Mouse (Mus musculus) neural tube, embryonic 15.5 days (tissue): ENCODE results near the gene Fancd2os. TPM values are rescaled to one million over a fixed set of nuclear protein-coding genes. Genes with fewer than 3 reads are reported as not detected.

ENCODE experiments used
- ATAC-seq: fragments of 200-750 bp; cut with Nextera tagmentation; 2 replicates; pipeline ENCODE4 v1.8.0; 2017; ENCODE audit warnings: mild to moderate bottlenecking, moderate TSS enrichment, moderate library complexity; ENCODE audit not compliant: low FRiP score
- H3K27ac ChIP-seq: fragments of 300-500 bp; sonication (generic); replicated peaks from 2 replicates; pipeline ENCODE4 v1.5.1; 2015; ENCODE audit warnings: mild to moderate bottlenecking, inconsistent platforms
- H3K27me3 ChIP-seq: fragments of 300-500 bp; sonication (generic); replicated peaks from 2 replicates; pipeline ENCODE4 v1.6.1; 2015; ENCODE audit warnings: inconsistent platforms
- H3K36me3 ChIP-seq: fragments of 300-500 bp; sonication (generic); 2 replicates; pipeline ENCODE4 v1.6.1; 2015; ENCODE audit warnings: inconsistent platforms
- H3K4me1 ChIP-seq: fragments of 300-500 bp; sonication (generic); 2 replicates; pipeline ENCODE4 v1.6.1; 2015; ENCODE audit warnings: inconsistent platforms
- H3K4me2 ChIP-seq: fragments of 300-500 bp; sonication (generic); 2 replicates; pipeline ENCODE4 v1.6.1; 2015; ENCODE audit warnings: inconsistent platforms, mild to moderate bottlenecking, moderate library complexity
- H3K4me3 ChIP-seq: fragments of 300-500 bp; sonication (generic); replicated peaks from 2 replicates; pipeline ENCODE4 v1.5.1; 2015; ENCODE audit warnings: mild to moderate bottlenecking, inconsistent platforms
- H3K9ac ChIP-seq: fragments of 300-500 bp; sonication (generic); replicated peaks from 2 replicates; pipeline ENCODE4 v1.6.1; 2015; ENCODE audit warnings: mild to moderate bottlenecking, inconsistent platforms
- H3K9me3 ChIP-seq: fragments of 300-500 bp; sonication (generic); replicated peaks from 2 replicates; pipeline ENCODE4 v1.6.1; 2016; ENCODE audit warnings: inconsistent platforms
- WGBS: fragments of 180-500 bp; shearing (Covaris S2); methylation state at CpG from one replicate; pipeline ENCODE4 v1.1.7; 2015; ENCODE audit warnings: mixed read lengths; 5-methylcytosine and 5-hydroxymethylcytosine counted together
- polyA plus RNA-seq: library from polyadenylated mRNA; unstranded; fragments of >200 nt; fragmentation: Nextera tagmentation; extraction: Ambion mirVana; gene quantifications from 2 replicates; pipeline ENCODE4 v1.2.1, GENCODE M21; 2015

Fancd2os gene
- not detected in 2 replicates for polyA plus RNA-seq

DNA sequence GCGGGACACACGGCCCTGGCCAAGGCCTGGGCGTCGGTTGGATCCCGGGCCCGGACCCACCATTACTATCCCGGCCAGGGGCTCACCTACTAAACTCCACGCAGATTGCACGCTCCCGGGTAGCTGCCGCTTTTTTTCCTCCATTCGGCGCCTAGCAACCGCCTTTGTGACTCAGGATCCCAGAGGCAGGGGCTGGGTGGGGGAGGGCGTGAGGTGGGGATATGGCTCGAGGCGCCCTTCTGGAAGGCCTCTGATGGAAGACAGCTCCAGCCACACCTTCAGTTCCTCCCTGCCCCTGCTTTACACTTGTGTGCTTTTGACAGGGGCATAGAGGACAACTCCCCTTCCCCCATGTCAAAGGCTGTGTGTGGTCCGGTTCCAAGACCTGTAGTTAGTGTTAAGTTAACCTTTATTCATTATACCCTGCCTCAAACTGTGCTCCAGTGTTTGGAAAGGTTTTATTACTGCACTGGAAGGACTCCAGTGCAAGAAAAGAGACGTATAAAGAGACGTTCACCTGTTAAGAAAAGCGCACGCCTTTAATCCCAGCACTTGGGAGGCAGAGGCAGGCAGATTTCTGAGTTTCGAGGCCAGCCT, at the start of gene Fancd2os:
Gene Fancd2os, minus strand, starts transcription at position 173 of the 597 bp plus-strand sequence.
- 32% methylated on average over 23 of the region's 23 CpGs for WGBS
- H3K9me3 ChIP-seq: no peaks in the 10 kb centered on the region

GRCm38 (mm10) chr6:113650197-113650640, 49.7 kb upstream of the Fancd2os start:
- WGBS: 71% methylated on average over 4 of the region's 4 CpGs
- no peaks in the 10 kb centered on the region for H3K36me3 ChIP-seq
- H3K4me3 ChIP-seq: no peak overlapping the region
- ATAC-seq: no peak
- H3K9ac ChIP-seq: no peak overlapping the region
- H3K4me2 ChIP-seq: no peak overlapping the region
- H3K27me3 ChIP-seq: no peaks in the 10 kb centered on the region
- no peaks in the 10 kb centered on the region for H3K9me3 ChIP-seq
- H3K4me1 ChIP-seq: no peaks in the 10 kb centered on the region
- no peak overlapping the region for H3K27ac ChIP-seq

More for the DNA sequence above, at the start of gene Fancd2os:
- Histone ChIP-seq H3K27ac (no peak within 1 kb of the TSS), H3K36me3 (no peaks in the 10 kb centered on the region), H3K4me1 (peaks cover 10% of the 10 kb centered on the region), H3K4me3 (no peak within 1 kb of the TSS), H3K27me3 (no peaks in the 10 kb centered on the region), H3K9ac (no peak within 1 kb of the TSS), H3K4me2 (no peak within 1 kb of the TSS)
- ATAC-seq: no peak

DNA sequence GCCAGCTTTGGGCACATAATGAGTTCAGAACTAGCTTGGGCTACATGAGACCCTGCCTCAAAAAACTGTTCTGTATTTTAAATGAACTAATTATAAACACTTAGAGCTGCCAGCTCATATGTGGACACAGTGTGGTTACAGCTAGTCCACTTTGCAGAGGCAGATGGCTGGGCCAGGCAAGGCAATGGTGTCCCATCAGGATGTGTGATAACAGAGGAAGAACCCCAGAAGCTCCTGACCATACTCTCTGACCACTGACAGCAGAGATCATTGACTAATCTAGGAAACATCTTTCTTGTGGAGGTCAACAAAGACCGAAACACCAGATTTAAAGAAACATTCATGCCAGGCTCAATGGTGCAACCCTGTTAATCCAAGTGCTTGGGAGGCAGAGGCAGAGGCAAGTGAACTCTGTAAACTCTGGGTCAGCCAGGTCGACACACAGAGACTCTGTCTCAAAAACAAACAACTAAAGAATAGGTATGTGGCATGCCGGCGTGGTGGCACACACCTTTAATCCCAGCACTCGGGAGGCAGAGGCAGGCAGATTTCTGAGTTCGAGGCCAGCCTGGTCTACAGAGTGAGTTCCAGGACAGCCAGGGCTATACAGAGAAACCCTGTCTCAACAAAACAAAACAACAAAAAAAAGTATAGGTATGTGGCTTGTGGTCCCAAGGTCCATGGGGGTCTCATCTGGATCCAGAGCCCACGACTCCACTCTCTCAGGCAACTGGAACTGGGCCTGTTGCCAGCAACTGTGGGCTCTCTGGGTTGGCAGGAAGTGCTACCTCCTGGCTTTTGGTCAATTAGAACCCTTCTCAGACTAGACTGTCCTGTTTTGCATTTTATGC, 49.1 kb upstream of the Fancd2os start:
- no peaks in the 10 kb centered on the region for H3K27me3 ChIP-seq
- H3K9me3 ChIP-seq: no peaks in the 10 kb centered on the region
- no peak overlapping the region for H3K4me2 ChIP-seq
- H3K9ac ChIP-seq: no peak overlapping the region
- ATAC-seq: no peak
- no peaks in the 10 kb centered on the region for H3K4me1 ChIP-seq
- no peak overlapping the region for H3K27ac ChIP-seq
- WGBS: 88% methylated on average over 7 of the region's 7 CpGs
- H3K36me3 ChIP-seq: no peaks in the 10 kb centered on the region
- H3K4me3 ChIP-seq: no peak overlapping the region

DNA sequence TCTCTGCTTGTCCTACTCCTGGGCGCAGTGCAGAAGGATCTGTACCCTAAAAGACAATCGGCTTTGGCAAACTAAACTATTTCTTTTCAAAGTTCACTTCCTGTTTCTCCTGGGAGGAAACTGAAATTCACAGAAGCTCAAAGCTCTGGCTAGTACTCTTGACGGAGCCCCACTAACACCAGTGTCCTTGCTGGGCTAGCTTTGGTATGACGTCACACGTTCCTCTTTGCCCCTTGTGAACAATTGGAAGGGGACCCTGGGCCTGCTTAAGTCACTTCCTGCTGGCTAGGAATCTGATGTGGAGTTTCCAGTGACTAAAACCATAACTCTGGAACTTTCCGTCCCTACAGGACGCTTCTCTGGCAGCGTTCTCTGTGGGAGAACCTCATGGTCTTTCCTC, 44.3 kb upstream of the Fancd2os start:
- Histone ChIP-seq H3K4me1 (no peaks in the 10 kb centered on the region), H3K36me3 (no peaks in the 10 kb centered on the region), H3K27me3 (no peaks in the 10 kb centered on the region), H3K9me3 (no peaks in the 10 kb centered on the region), H3K9ac (no peak overlapping the region), H3K27ac (no peak overlapping the region), H3K4me2 (no peak overlapping the region), H3K4me3 (no peak overlapping the region)
- no peak for ATAC-seq
- WGBS: 83% methylated on average over 8 of the region's 8 CpGs

DNA sequence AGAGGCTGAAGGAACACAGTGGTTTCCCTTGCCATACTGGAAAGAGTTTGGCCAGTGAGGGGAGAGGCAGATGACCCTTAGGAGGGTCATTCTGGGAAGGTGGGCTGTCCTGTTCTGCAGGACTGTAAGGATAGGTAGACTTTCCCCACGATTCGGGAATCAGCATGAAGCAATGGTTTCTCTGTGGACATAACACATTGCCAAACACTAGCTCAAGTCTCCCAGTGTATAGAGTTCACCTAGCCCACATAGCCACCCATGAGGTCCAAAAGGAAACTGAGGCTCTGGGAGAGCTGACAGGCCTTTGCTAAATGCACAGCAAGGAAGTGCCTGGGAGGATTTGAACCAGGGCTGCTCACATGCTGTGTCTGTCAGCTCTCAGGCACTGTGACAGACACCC, 43.5 kb upstream of the Fancd2os start:
- H3K4me1 ChIP-seq: no peaks in the 10 kb centered on the region
- H3K27me3 ChIP-seq: no peaks in the 10 kb centered on the region
- no peaks in the 10 kb centered on the region for H3K36me3 ChIP-seq
- WGBS: 87% methylated on average over 2 of the region's 2 CpGs
- ATAC-seq: no peak
- no peak overlapping the region for H3K9ac ChIP-seq
- H3K4me2 ChIP-seq: no peak overlapping the region
- no peaks in the 10 kb centered on the region for H3K9me3 ChIP-seq
- H3K27ac ChIP-seq: no peak overlapping the region
- no peak overlapping the region for H3K4me3 ChIP-seq

DNA sequence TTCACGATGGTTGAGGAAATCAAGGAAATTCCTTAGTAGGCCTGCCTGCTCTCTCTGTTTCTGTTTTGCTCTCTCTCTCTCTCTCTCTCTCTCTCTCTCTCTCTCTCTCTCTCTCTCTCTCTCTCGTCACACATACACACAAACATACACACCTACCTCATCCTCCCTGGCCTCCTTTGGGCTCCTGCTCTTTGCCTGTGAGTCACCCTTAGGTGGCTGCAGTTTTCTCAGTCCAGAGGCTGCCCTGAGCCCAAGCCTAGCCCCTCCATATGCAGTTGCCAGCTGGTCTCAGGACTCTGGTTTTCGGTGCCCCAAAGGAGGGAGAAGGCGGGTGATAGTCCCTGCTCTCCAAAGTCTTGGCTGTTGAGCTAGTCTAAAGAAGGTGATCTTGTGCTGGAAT, 42.5 kb upstream of the Fancd2os start:
- 89% methylated on average over 4 of the region's 4 CpGs for WGBS
- H3K27me3 ChIP-seq: no peaks in the 10 kb centered on the region
- H3K4me2 ChIP-seq: no peak overlapping the region
- no peak for ATAC-seq
- no peak overlapping the region for H3K4me3 ChIP-seq
- H3K27ac ChIP-seq: no peak overlapping the region
- H3K36me3 ChIP-seq: no peaks in the 10 kb centered on the region
- no peak overlapping the region for H3K9ac ChIP-seq
- no peaks in the 10 kb centered on the region for H3K4me1 ChIP-seq
- H3K9me3 ChIP-seq: no peaks in the 10 kb centered on the region

DNA sequence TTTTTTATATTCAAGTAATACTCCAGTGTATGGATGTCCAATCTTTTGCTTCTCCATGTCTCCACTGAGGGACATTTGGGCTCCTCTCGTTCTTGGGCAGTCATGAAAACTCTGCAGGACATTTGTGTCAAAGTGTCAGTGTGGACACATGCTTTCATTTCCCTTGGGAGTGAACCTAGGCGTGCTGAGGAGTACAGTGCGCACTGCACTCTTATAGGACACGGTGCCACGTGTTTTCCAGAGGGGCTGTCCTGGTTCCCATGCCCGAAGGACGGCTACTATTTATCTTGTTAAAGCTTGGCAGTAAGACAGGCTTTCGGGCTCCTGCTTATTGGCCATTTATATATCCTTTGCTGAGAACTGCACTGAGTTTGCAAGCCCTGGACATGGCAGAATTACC, 42.1 kb upstream of the Fancd2os start:
- Histone ChIP-seq H3K4me2 (no peak overlapping the region), H3K4me3 (no peak overlapping the region), H3K27me3 (no peaks in the 10 kb centered on the region), H3K9me3 (no peaks in the 10 kb centered on the region), H3K4me1 (no peaks in the 10 kb centered on the region), H3K36me3 (no peaks in the 10 kb centered on the region), H3K9ac (no peak overlapping the region), H3K27ac (no peak overlapping the region)
- WGBS: 83% methylated on average over 8 of the region's 8 CpGs
- ATAC-seq: no peak

GRCm38 (mm10) chr6:113639201-113639600, 38.7 kb upstream of the Fancd2os start:
- Histone ChIP-seq H3K9ac (no peak overlapping the region), H3K4me1 (no peaks in the 10 kb centered on the region), H3K27ac (no peak overlapping the region), H3K36me3 (no peaks in the 10 kb centered on the region), H3K4me2 (no peak overlapping the region), H3K4me3 (no peak overlapping the region), H3K27me3 (no peaks in the 10 kb centered on the region), H3K9me3 (no peaks in the 10 kb centered on the region)
- WGBS: 87% methylated on average over 4 of the region's 4 CpGs
- no peak for ATAC-seq

DNA sequence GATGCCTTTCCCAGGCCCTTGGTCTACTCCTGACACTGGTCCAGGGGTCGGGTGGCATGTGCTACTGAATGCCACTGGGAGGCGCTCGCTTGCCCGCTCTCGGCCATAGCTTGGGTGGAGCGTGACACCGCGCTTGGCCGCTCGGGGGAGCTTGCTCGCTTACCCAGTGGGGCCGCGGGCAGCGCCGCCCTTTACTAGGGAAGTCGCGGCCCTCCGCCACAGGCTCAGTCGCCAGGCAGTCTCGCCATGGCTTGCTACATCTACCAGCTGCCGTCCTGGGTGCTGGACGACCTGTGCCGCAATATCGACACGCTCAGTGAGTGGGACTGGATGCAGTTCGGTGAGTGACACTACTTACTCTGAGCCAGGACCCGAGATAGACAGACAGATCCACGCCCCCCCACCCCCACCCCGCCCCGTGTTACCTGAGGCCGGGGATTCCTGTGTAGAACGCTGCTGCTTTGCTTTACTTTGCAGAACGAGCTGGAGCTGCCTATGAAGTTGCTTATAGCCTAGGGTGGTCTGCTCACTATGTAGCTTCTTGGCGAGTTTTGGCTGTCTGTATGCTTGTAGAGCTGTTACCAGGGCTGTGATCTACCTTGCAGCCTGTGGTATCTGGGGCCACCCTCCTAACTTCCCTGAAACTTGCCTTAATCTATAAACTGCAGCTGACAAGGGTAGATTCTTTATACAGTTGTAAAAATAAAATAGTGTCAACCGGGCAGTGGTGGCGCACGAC, 38.0 kb upstream of the Fancd2os start, which contains the start of gene Irak2:
Gene Irak2, plus strand, starts transcription at position 166 of the 739 bp plus-strand sequence.
- WGBS: 9% methylated on average over 37 of the region's 37 CpGs
- peak within 1 kb of the TSS; percentile 66 for H3K4me2 ChIP-seq
- H3K9ac ChIP-seq: peak within 1 kb of the TSS; percentile 48
- no peaks in the 10 kb centered on the region for H3K27me3 ChIP-seq
- no peaks in the 10 kb centered on the region for H3K4me1 ChIP-seq
- ATAC-seq: peak; percentile 89
- peak within 1 kb of the TSS; percentile 45 for H3K4me3 ChIP-seq
- H3K9me3 ChIP-seq: no peaks in the 10 kb centered on the region
- no peaks in the 10 kb centered on the region for H3K36me3 ChIP-seq
- H3K27ac ChIP-seq: no peak within 1 kb of the TSS

DNA sequence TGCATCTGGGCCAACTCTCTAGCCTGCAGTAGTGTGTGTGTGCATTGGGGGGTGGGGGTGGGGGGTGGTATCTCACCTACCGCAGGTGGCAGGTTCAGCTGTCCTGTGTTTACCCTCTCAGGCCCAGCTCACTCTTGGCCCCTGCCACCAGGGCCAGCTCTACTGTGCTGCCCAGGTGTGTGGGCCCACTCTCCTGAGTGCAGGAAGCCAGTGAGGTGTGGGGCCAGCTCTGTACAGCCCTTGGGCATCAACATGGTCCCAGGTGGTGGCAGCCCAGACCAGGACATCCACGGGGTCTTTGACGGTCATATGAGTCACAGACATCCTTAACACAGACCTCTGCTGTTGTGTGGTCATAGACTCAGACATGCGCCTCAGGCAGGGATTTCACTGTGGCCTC, 32.3 kb upstream of the Fancd2os start:
- no peaks in the 10 kb centered on the region for H3K9me3 ChIP-seq
- no peak overlapping the region for H3K4me2 ChIP-seq
- H3K4me1 ChIP-seq: no peaks in the 10 kb centered on the region
- H3K4me3 ChIP-seq: no peak overlapping the region
- H3K27me3 ChIP-seq: no peaks in the 10 kb centered on the region
- no peak overlapping the region for H3K27ac ChIP-seq
- peaks cover 44% of the 10 kb centered on the region for H3K36me3 ChIP-seq
- no peak for ATAC-seq
- H3K9ac ChIP-seq: no peak overlapping the region
- WGBS: 94% methylated on average over 4 of the region's 4 CpGs

DNA sequence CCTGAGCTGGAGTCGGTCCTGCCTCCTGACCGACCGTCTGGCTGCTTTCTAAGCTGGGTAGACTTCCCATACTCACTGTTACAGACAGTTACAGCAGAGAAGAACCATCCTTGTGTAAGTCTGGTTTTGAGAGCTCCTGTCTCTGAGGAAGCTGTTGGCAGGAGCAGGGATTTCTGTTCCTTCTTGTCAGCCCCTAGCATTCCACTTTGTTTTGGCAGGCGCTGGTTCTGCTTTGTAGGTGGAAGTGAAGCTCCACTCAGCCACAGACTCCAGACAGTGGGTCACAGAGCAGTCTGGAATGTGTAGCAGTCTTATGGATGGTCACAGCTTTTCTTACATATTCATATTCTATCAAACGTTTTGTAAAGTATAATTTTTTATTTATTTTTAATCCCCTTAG, 29.8 kb upstream of the Fancd2os start:
- Histone ChIP-seq H3K36me3 (peaks cover 47% of the 10 kb centered on the region), H3K9ac (no peak overlapping the region)

More for the DNA sequence above, 29.8 kb upstream of the Fancd2os start:
- no peak overlapping the region for H3K4me3 ChIP-seq
- no peak overlapping the region for H3K4me2 ChIP-seq
- H3K27me3 ChIP-seq: no peaks in the 10 kb centered on the region
- peaks cover 6% of the 10 kb centered on the region for H3K4me1 ChIP-seq
- no peaks in the 10 kb centered on the region for H3K9me3 ChIP-seq
- WGBS: 82% methylated on average over 5 of the region's 5 CpGs
- no peak overlapping the region for H3K27ac ChIP-seq
- no peak for ATAC-seq
